Mouse (Mus musculus): ENCODE results near the gene Gstm2. TPM values are rescaled to one million over a fixed set of nuclear protein-coding genes. Genes with fewer than 3 reads are reported as not detected.
"Not testable (repeated sequence)": the region's sequence is repeated elsewhere in the genome, so short reads cannot be mapped to it uniquely, and the experiment has no call there.

Gene Gstm2
- total RNA-seq, 2 experiments from 2014 or later, result 2.6 to 2.9 TPM

- intact Hi-C loops (cut with DNase I), result no loop called here
- no peak for DNase-seq (ENCODE audit: low spot score in 2 of 2)
Observed at GRCm38 (mm10) chr3:108002021-108002420, 15.8 kb upstream of the Gstm2 start.

DNA sequence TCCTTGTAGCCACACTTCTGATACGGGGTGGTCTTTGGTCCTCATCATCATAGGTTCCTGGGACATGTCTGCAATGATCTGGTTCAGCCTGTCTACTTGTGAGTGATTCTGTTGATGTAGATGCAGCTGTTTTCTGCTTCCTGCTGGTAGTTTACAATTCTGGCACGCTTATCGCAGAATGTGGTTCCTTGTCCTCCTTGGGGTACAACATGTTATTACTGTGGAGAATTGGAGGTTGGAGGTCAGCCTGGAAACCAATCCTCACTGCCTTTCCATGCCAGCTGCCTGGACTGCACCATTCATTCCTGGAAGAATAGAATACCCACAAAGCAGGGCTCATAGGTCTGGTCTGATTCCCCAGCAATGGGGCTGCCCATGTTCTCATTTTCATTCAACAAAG lies 13.2 kb upstream of the Gstm2 start:
- no peak for DNase-seq (ENCODE audit: low spot score in 2 of 2)
- intact Hi-C loops (cut with DNase I), result no loop called here

GRCm38 (mm10) chr3:107998591-107998990 lies 12.3 kb upstream of the Gstm2 start:
- no peak for DNase-seq (ENCODE audit: low spot score in 2 of 2)
- intact Hi-C loops (cut with DNase I), result no loop called here

- intact Hi-C loops (cut with DNase I), result no loop called here
- no peak for DNase-seq (ENCODE audit: low spot score in 2 of 2)
Observed at GRCm38 (mm10) chr3:107996576-107996975, 10.3 kb upstream of the Gstm2 start.

- DNase-seq (ENCODE audit: low spot score in 2 of 2); intact Hi-C loops (cut with DNase I): not testable (repeated sequence)
Observed at GRCm38 (mm10) chr3:107995974-107996373, 9.7 kb upstream of the Gstm2 start.

DNA sequence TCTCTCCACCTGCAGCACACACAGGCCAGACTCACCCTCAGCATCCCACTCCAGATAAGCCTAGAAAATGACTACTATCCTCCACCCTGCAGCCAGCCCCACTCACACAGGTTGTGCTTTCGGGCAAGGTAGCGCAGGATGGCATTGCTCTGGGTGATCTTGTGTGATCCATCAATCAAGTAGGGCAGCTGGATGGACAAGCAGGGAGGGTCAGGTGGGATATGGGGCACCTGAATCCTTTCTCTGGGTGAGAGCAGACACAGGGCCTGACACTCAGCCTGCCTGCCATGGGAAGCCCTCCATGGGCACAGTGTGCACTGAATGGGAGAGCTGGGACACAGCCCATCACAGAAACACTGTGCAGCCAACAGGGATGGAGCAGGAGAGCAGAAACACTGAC lies 1.1 kb downstream of the Gstm2 start:
- DNase-seq (ENCODE audit: low spot score in 2 of 2); intact Hi-C loops (cut with DNase I): not testable (repeated sequence)

GRCm38 (mm10) chr3:107984471-107984870 lies 1.8 kb downstream of the Gstm2 start:
- DNase-seq (ENCODE audit: low spot score in 2 of 2), result no peak
- intact Hi-C loops (cut with DNase I), result loop anchor here (5.0 kb wide), 1 partner anchor 43 kb away; no protein-coding TSS in a partner anchor

- DNase-seq (ENCODE audit: low spot score in 2 of 2), result no peak
- intact Hi-C loops (cut with DNase I), result loop anchor here (5.0 kb wide), 1 partner anchor 44 kb away; no protein-coding TSS in a partner anchor
Observed at GRCm38 (mm10) chr3:107983771-107984170, 2.5 kb downstream of the Gstm2 start.

DNA sequence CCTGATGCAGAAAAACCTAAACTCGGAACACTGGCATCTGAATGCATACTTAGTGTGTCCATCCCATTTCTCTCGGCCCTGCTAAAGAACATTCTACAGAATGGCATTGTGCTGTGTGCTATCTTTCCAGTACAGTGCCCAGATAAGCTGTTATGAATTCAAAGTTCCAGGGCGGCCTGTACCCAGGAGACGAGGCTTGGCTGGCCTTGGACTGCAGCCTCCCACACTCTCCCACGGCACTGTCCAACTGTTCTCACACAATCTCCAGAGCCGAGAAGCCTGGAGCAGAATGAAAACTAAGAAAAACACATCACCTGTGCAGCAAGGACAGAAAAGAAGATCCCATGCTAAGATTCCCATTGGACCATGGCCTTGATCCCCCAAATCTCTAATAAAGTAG lies 3.5 kb downstream of the Gstm2 start:
- peak in 1 of 2 experiments; percentile 20 for DNase-seq (ENCODE audit: low spot score in 2 of 2)
- intact Hi-C loops (cut with DNase I), result loop anchor here (5.0 kb wide), 1 partner anchor 45 kb away; no protein-coding TSS in a partner anchor

GRCm38 (mm10) chr3:107981261-107981660 lies 5.0 kb downstream of the Gstm2 start:
- no peak for DNase-seq (ENCODE audit: low spot score in 2 of 2)
- intact Hi-C loops (cut with DNase I), result loop anchor here (5.0 kb wide), 1 partner anchor 46 kb away; no protein-coding TSS in a partner anchor

DNA sequence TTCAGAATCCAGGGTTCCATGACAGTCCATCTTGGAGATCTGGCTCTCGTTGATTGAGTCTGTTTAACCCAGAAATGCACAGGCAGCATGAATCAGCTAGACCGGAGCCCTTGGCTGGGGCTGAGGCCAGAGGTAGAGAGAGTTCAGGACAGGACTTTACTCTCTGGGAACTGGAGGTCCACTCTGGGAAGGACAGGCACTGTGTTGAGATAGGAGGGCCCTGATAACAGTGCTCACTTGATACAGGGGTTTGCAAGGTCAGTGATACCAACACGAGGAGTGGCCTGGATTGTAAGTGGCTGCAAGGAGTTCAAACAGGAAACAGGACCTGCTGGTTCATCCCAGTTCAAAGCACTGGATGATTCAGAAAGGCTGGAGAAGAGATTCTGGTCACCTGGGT lies 8.6 kb downstream of the Gstm2 start:
- intact Hi-C loops (cut with DNase I), result loop anchor here (2.0 kb wide), 1 partner anchor 25 kb away; no protein-coding TSS in a partner anchor
- DNase-seq (ENCODE audit: low spot score in 2 of 2), result no peak

DNA sequence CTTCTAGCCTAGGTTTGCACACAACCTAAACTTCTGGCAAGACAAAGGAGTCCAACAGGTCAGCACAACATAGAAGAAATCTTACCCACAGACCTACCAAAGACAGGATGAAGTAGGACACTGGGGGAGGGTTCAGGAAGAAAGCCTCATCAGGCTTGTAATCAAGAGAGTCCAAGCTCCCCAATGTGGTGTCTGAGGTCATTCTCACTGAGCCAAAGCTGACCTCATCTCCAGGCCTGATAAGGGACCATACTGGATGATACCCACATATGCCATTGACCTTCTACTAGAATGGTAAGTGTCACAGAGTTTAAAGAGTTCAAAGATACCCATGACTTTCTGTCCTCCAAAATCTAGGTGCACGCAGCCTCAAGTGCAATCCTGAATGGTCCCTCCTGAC lies 12.0 kb downstream of the Gstm2 start:
- intact Hi-C loops (cut with DNase I), result no loop called here
- DNase-seq (ENCODE audit: low spot score in 2 of 2), result no peak

GRCm38 (mm10) chr3:107972070-107972469 lies 14.2 kb downstream of the Gstm2 start:
- DNase-seq (ENCODE audit: low spot score in 2 of 2), result no peak
- intact Hi-C loops (cut with DNase I), result no loop called here

- intact Hi-C loops (cut with DNase I); DNase-seq (ENCODE audit: low spot score in 2 of 2): not testable (repeated sequence)
Observed at GRCm38 (mm10) chr3:107971101-107971500, 15.2 kb downstream of the Gstm2 start.

GRCm38 (mm10) chr3:107968724-107969395 lies 17.4 kb downstream of the Gstm2 start, which contains the start of gene Gstm3:
TSS of gene Gstm3 (minus strand) at chr3:107969283.
- intact Hi-C loops (cut with DNase I), result no loop called here
- DNase-seq (ENCODE audit: low spot score in 2 of 2), result no peak

DNA sequence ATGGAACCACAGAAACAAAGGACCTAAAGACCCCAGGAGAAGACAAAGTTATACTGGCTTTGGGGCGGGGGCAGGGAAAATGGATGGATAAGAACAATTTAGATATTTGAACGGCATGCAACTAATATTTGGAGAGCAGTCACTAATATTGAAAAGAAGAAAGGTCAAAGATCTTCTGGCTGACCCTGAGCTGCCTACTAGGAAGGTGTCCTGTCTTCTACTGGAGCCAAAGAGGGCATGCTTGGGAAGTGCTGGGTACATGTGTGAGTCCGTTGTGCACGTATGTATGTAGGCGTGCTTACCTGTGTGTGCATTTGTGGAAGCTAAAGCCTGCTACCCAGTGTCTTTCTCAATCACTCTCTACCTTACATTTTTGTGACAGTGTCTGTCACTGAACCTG lies 19.6 kb downstream of the Gstm2 start:
- DNase-seq (ENCODE audit: low spot score in 2 of 2), result no peak
- intact Hi-C loops (cut with DNase I), result no loop called here

GRCm38 (mm10) chr3:107965592-107965991 lies 20.7 kb downstream of the Gstm2 start:
- no peak for DNase-seq (ENCODE audit: low spot score in 2 of 2)
- intact Hi-C loops (cut with DNase I), result no loop called here

DNA sequence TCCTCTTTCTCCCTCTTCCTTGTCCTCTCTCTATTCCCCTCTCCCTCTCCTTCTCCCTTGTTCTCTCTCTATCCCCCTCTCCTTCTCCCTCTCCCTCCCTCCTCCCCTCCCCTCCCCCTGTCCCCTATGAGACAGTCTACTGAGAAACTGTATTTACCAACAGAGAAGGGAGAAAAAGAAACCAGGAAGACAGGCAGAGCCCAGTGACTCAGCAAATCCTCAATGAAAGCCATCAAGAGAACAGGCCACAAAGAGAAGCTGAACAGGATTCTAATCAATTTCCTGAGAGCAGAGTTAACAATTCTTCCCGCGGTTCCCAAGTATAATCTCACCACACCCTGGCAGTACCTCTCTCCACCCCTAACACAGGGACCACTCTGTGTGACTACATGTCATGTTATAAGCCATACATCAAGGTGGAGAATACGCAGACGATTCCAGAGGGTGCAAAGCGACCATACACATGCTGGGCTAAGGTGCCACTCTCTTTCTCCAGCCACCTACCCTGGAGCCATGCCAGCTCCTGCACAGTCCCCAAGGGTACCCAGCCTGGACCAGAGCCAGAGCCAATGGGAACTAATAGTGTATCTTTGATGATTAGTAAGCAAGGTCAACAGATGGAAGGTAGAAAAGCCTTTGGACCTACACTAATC lies 21.5 kb downstream of the Gstm2 start:
- no peak for DNase-seq (ENCODE audit: low spot score in 2 of 2)
- intact Hi-C loops (cut with DNase I), result no loop called here

DNA sequence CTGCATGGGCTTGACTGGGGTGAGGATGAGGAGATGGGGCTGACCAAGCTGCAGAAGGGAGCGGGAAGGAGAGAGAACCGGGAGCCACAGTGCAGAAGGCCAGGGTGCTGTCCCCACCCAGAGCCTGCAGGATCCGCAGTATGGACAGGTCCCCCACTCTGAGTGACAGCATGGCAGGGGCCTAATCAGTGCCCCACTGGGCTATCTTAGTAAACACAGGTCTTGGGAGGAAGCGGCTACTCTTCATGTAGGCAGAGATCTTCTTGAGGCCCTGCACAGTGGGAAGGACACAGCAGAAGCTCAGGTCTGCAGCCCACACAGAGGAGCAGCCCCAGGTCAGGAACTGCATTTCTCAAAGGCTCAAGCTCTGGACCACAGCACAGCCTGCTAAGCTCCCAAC lies 22.2 kb downstream of the Gstm2 start:
- intact Hi-C loops (cut with DNase I), result no loop called here
- DNase-seq (ENCODE audit: low spot score in 2 of 2), result no peak

DNA sequence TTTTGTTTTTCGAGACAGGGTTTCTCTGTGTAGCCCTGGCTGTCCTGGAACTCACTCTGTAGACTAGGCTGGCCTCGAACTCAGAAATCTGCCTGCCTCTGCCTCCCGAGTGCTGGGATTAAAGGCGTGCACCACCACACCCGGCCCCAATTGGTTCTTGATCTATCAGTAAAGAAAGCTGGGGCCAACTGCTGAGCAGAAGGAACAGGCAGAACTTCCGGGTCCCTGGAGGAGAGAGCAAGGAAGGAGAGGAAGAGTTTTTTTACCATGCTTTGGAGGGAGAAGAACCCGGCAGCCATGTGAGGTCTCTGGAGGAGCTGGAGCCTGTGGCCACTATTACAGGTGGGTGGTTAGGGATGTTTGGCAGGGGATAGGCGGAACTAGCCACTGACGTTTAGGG lies 31.0 kb downstream of the Gstm2 start:
- not testable (repeated sequence) for DNase-seq (ENCODE audit: low spot score in 2 of 2)
- intact Hi-C loops (cut with DNase I), result loop anchor here (10.0 kb wide), 1 partner anchor 100 kb away; no protein-coding TSS in a partner anchor

GRCm38 (mm10) chr3:107953906-107954305 lies 32.3 kb downstream of the Gstm2 start:
- DNase-seq (ENCODE audit: low spot score in 2 of 2), result no peak
- intact Hi-C loops (cut with DNase I), result loop anchor here (2.0 to 10.0 kb wide), 3 partner anchors 25 to 101 kb away; partner anchors contain the start of gene Gstm1
